Mouse (Mus musculus) heart, postnatal 36 days (tissue): ENCODE measurements around the gene Paqr5. TPM values are rescaled to one million over a fixed set of nuclear protein-coding genes. Genes with fewer than 3 reads are reported as not detected.

Experiments
- DNase-seq, 2 experiments: peaks; one replicate each; pipeline ENCODE4 v3.0.0; 2021 to 2022
- intact Hi-C: fragments of 180-260 bp; cut with DNase I; formaldehyde crosslinking; loops from one replicate; pipeline ENCODE4 v1.15.1; 2025
- total RNA-seq, 2 experiments: library from RNA; stranded (reverse); gene quantifications; 2 replicates each; pipeline ENCODE4 v1.2.3; 2021

The Paqr5 gene
- total RNA-seq: not detected

DNA sequence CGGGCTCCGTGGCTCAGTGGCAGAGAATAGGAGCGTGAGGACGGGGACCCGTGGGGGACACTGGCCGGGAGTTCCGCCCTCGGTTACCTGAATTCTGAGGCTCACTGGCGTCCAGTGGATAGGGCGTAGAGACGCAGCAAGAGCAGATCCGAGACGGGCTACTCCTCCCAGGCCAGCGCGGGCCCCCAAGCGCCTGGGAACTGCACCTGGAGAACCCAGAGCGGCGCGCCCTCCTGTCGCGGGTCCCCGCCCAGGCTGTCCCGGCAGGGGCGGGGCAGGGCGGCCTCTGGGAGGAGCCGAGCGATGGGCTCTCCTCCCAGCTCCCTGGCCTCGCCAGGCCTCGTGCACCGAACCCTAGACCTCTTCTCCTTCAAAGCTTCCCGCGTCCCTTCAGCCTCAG, at the start of gene Paqr5:
Gene Paqr5, minus strand, starts transcription at position 257 of the 400 bp plus-strand sequence.
- peak; percentile 10 to 17 for DNase-seq
- intact Hi-C loops: no loop called here

DNA sequence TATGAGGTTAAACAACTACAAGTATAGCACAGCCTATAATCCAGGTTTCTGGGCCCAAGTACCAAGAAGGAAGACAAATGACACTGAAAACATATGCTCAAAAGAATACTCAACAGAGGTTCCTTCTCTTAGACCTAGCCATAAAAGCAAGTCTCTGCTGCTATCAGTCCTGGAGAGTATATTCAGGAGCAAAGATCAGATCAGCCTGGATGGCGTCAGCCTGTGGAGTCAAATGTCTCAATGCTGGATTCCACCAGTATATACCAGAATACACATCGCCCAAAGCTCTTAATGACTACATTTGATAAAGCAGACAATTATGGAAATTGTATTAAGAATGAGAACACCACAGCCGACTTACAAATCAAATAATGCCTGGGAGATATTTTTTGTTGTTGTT, 35.6 kb upstream of the Paqr5 start:
- DNase-seq: no peak
- intact Hi-C loops: no loop called here

DNA sequence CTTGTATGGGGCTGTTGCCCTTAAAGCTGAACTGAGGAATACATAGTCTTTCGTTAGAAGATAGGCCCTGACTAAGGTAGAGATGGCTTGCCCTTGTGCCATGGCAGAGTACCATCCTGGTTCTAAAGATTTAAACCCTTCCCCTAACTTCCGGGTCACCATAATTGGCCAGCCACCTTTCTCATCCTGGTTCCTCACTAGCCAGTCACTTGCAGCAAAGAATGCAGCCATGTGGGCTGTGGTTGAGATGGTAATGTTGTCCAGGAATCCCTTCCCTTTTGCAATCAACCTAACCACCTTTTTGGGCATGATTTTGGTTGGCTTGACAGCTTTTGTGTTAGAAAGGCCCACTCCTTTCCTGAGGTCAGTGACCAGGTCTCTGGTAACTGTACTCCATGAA, 33.8 kb upstream of the Paqr5 start:
- no peak for DNase-seq
- intact Hi-C loops: no loop called here

DNA sequence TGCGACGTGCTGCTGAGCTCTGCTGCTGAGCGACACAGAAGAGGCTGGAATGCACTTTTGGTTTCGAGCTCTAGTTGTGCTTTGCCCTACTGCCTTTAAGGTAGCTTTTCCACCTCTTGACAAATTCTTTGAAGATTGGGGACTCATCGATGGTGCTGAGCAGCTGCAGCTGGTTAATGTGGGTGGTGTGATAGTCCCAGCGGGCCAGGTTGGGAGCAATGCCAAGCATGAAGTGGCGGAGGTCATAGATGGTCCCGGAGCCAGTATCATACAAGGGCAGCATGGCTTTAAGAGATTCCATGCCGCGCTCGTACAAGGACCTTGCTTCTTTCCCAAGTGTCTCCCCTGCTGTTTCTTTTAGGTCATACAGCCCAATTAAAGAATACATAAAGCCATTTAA, 33.3 kb upstream of the Paqr5 start:
- DNase-seq: peak; percentile 39 to 44
- intact Hi-C loops: no loop called here

DNA sequence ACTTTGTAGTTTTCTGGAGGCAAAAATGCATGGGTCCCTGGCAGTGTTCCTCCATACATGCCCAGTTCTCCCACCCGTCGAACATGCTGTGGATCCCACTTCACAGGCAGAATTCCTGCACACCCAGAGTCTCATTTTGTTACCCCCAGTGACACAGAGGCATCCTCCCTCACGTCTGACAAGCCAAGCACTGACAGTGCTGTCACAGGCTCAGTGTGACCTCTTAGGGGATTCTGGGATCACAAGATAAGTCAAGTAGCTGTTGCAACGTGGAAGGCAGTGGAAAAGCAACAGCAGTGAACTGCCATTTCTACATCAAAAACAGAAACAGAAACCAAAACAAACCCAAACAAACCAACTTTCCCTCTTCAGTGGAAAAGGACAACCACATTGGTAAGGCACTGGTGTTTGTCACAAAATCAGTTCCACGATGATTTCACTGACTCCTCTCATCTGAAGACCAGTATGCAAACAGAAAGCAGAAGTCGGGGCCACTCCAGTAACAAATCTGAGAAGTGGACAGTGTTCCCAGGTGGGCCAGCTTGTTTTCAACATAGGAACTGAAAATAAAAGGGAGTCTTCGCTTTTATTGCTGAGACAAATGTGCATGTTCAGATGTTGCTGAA, 31.3 kb upstream of the Paqr5 start:
- intact Hi-C loops: no loop called here
- no peak for DNase-seq

DNA sequence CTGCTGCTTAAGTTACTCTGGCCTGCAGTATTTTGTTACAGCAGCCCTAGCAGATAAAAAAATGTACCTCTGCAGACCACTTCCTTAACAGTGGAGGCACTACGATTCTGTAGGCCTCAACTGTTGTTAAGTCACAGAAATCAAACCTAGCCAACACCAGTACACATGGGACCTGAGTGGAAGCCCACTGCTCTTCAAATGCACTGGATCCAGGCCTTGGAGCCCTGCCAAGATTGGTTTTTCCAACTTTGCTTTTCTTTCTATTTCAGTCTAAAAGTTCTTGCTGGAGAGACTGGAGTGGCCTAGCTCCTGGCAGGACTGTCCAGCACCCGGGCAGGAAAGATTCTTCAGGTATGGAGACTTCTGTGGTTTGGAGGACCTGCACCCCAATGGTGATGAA, 29.6 kb upstream of the Paqr5 start:
- DNase-seq: no peak
- intact Hi-C loops: no loop called here

DNA sequence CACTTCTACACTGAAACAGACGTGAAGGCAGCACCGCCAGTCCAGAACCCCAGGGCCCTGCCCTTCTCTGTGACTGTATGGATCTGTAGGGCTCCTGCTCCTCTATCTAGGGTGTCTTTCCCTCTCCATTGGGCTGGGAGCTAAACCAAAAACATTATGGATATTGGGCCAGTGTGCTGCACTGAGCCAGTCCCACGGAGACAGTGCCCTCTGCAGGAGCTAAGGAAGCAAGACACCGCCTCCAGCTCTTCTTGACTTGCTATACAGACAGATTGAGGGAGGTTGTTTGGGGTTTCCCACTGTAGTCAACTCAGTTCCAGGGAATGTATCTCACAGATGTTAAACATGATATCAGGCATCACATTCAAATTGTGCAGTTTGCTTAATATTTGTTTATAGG, 24.1 kb upstream of the Paqr5 start:
- no peak for DNase-seq
- intact Hi-C loops: no loop called here

DNA sequence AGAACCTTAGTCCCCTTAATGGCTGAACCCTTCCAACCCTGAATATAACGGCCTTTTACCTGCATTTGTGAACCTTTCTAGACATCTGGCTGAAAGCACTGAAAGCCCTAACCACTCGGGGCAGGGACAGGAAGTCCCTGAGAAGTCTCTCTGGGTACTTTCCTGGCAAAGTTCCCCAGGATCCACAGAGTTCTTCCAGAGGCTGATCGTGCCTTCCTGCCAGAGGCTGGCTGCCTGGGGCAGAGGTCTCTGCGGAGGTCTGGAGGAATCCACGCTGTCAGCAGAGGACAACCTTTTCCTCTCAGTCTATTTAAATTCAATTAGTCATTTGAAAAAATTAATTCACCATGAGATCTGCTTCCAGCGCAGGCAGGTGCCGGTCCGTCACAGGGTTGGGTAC, 22.5 kb upstream of the Paqr5 start:
- intact Hi-C loops: no loop called here
- DNase-seq: no peak

DNA sequence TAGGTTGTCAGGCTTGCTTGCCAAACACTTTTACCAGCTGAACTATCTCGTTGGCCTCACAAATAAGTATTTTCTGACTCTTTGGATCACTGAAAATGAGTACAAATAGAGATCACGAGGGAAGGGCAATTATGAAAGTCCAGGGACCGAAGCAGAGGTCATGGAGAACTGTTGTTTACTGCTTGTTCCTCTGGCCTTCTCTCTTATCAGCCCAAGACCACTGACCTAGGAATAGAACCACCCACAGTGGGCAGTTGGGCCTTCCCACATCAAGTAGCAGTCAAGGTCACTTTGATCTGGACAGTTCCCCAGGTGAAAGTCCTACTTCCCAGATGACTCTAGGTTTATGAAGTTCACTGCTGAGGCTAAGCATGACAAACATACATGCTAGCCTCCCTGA, 15.5 kb upstream of the Paqr5 start:
- intact Hi-C loops: no loop called here
- no peak for DNase-seq

DNA sequence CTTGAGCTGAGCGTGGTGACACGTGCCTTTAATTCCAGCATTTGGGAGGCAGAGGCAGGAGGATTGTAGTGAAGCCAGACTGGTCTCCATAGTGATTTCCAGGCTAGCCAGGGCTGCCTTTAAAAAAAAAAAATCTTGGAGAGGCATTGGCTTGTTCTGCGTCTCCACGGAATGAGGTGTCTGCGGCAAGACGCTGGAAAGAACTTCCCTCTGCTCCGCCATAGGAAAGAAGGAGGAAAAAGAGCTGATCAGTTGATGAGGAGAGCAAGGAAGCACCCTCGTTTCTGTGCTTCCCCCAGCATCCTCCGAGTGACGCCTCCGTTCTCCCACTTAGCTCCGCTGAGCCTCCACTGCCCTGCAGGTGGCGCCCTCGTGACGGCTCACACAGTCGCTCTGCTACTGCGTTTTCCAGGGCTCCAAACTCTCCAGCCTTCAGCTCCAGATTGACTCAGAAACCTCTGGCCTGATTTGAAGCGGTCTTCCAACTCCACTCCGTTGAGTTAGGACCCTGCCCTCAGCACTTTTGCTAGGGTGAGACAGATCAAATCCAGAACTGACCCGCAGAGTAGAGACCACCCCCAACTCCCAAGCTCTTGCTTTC, 13.5 kb upstream of the Paqr5 start:
- peak; percentile 86 to 94 for DNase-seq
- intact Hi-C loops: loop anchor here (1.0 to 2.0 kb wide), 2 partner anchors 83 to 204 kb away; partner anchors contain the start of gene Glce

DNA sequence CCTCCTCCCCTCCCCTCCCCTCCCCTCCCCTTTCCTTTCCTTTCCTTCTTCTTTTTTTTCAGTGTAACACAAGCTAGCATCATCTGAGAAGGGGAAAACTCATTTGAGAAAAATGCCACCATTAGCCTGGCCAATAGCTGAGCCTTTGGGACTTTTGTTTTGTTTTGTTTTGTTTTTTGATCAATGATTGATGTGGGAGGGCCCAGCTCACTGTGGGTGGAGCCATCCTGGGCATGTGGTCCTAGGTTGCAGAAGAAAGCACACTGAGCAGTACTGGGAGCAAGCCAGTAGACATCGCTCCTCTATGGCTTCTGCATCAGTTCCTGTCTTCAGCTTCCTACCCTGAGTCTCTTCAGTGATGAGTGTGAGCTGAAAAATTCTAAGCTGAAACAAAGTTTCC, 9.2 kb upstream of the Paqr5 start:
- no peak for DNase-seq
- intact Hi-C loops: no loop called here

DNA sequence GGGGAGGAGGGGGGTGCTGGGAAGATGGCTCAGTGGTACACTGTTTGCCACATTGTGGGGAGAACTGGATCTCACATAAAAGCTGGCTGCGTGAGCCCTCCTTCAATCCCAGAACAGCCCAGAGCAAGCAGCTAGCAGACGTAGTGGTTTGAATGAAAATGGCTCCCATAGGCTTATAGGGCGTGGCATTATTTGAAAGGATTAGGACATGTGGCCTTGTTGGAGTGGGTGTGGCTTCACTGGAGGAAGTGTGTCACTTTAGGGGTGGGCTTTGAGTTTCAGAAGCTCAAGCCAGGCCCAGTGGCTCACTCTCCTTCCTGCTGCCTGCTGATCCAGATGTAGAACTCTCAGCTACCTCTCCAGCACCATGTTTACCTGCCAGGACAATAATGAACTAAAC, 5.5 kb upstream of the Paqr5 start:
- intact Hi-C loops: no loop called here
- no peak for DNase-seq

DNA sequence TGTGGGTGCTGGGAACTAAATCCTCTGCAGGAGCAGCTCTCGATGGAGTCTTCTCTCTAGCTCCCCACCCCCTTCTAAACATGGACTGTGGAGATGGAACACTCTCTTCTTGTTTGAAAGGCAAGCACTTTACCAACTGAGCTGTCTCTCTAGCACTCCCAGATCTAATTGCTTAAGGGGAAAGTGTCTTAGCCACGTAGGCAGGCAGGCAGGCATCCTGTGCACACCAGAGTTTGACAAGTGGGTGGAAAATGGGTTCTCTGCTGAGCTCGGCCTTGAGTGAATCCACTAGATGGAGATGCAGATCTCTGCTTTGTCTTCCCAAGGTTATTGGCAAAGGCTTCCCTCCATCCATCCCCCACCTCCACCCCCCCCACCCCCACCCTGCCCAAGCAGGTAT, 1.4 kb upstream of the Paqr5 start:
- intact Hi-C loops: no loop called here
- DNase-seq: no peak

DNA sequence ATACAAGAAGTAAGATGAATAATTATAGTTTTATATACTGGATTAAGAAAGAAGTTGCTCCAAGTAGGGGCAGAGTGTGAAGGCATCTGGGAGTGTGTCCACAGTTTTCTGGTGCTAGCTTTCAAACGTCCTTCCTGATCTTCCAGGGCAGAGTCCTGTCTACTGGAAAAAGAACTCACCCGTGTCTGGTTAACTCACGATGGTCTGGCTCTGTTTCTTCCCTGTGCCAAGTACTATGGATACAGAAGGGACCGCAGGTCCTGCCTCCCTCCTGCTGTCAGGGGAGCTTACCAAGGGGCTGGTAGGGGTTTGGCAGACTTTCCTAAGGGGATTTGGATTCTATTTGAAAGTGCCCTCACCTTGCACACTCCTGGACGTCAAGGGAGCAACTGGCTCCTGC, 1.6 kb downstream of the Paqr5 start:
- DNase-seq: no peak
- intact Hi-C loops: no loop called here

DNA sequence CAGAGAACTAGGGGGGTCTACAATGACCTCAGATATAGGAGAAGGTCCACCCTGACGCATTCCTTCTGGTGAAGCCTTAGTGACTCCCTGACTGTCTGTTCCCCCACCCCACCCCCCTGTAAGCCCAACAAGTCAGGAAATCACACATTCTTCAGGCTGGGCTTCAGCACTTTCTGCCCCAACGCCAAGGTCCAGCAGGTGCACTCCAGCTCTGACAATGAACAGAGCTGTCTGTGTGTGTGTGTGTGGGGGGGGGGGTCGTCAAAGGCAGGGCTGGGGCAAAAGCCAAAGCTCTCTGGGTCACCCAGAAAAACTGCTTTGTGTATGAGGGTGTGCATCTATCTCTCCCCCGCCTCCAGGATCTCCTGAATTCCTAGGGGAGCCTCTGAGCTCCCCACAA, 2.8 kb downstream of the Paqr5 start:
- no peak for DNase-seq

DNA sequence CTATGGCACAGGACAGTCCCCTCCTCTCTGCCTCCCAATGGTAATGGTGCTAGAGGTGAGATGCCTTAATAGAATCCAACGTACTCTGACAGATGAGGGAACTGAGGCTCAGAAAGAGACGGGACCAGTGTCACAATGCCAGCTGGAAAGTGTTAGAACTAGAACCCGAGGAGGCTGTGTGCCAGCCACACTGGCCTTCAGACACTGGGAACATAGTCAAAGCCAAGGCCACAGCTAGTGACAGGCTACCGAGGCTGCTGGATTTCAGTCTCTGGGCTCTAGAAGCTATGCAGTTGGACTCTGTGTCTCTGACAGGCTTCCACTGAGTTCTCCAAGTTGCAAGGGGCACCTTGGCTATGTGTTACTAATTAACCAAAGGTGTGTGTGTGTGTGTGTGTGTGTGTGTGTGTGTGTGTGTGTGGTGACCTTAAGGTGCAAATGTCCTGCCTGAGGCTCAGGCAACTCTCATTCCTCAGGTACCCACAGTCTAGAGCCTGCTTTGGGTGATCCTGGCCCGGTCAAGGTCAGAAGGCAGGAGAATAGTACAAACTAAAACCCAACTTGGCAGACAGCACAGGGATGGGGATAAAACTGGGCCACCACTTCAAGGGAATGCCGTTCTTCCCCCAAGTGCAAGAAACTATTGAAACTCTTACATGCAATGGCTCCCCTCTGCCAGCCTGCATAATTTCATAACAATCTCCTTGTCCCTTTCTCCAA, 3.5 kb downstream of the Paqr5 start:
- DNase-seq: no peak
- intact Hi-C loops: no loop called here

More for the DNA sequence above, 2.8 kb downstream of the Paqr5 start:
- intact Hi-C loops: no loop called here

DNA sequence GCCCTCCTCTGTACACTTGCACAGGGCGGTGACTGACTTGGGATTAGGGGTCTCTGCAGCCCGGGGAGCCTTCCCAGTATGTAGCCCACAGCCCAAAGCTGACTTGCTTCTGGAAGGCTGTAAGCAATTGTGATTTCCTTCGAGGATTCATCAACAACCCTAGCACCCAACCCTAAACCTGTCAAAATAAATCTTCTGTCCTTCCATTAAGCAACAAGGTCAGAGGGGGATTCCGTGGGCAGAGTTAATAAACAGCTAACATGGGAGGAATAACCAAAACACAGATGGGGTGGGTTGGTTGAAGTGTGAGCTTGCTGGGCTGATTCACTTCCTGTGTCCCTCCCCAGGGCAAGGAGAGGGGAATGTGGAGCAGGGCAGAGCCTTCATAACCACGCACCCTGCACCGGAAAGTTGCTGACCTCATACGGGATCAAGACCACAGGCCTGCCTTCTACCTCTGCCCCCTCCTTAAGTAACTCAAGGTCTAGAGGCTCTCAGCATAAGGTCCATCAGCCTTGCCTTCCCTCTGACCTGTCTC, 5.0 kb downstream of the Paqr5 start:
- intact Hi-C loops: no loop called here

DNA sequence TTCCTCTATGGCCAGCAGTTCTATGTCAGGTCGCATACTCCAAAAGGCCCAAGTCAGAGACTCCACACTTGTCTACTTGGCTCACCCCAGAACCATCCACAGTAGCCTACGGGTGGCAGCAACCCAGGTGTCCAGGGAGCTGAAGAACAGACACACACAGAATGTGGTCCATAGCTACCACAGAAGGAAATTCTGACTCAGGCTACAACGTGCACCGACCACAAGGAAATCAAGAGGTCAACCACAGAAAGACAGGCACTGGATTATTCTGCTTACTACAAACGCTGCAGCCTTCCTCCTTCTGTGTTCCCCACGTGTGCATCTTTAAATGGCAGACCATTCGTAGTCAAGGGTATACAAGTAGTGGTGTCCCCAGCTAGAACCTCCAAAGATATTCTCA, 6.4 kb downstream of the Paqr5 start:
- intact Hi-C loops: no loop called here
- DNase-seq: no peak

More for the DNA sequence above, 5.0 kb downstream of the Paqr5 start:
- no peak for DNase-seq

DNA sequence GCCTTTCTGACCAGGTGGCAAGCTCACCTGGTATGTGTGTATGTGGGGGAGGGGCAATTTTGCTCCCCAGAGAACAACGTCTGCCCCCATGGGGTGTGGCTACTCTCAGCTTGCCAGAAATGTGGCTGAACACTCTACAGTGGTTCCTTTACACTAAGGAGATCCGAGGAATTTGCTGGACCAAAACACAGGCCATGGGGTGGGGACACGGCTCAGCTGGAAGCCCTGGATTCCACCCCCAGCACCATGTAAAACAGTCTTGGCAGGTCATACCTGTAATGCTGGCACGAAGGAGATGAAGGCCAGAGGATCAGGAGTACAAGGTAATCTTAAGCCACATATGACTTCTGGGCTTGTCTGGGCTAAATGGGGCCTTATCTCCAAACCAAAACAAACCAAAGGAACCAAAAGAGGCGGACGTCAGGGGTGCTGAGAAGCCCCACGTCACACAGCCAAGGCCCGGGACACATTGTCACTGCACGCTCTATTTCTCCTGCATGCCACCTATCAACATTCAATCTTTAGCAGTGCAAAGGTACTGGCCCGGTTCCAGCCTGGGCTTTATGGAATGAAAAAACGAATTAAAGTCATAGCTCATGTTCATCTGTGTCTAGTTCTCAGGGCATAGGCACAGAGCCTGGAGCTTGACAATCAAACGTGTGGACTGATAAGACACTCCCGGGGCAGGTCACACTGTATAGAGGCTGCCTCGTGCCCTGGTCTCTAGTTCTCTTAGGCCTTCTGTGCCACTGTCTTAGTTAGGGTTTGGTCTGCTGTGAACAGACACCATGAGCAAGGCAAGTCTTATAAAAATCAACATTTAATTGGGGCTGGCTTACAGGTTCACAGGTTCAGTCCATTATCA, 8.2 kb downstream of the Paqr5 start:
- intact Hi-C loops: loop anchor here (5.0 kb wide), 1 partner anchor 1754 kb away; no protein-coding TSS in a partner anchor
- no peak for DNase-seq

DNA sequence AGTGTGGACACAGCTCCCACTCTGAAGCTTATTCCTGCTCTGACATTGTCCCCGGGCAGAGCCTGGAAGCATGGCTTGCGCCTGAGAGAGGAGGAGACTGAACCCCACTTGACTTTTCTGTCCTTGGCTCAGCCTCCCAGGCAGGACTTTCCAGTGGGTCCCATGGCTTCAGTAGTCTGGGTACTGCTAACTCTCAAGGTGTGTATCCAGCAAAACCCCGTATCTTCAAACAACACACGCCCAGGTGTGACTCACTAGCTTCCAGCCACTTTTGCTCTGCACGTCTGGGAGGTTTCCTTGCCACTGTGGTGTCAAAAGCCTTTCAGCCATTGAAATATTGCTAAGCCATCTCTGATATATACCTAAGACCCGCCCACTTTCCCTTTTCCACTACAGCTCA, 9.3 kb downstream of the Paqr5 start:
- no peak for DNase-seq
- intact Hi-C loops: loop anchor here (5.0 kb wide), 1 partner anchor 1755 kb away; no protein-coding TSS in a partner anchor

DNA sequence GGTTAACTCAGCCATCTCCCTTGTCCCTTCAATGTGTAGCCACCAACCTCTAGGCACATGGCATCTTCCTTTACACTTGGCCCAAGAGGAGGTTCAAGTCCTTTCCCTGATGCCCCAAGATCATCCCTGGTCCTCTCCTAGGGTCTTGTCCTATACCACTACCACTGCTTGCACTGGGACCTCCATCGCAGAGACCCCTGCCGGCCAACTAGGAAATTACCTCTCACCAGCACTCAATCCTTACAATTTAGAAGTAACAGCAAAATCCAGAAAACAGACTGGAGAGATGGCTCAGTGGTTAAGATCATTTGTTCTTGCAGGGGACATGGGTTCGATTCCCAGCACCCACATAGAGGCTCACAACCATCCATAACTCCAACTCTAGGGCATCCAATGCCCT, 11.2 kb downstream of the Paqr5 start:
- intact Hi-C loops: loop anchor here (5.0 kb wide), 1 partner anchor 1757 kb away; no protein-coding TSS in a partner anchor
- DNase-seq: no peak
